Mouse (Mus musculus): ENCODE data around the gene Mmp19.

- TF ChIP-seq CTCF (IDR thresholded peaks at IDR 0.05; ENCODE audit: low read depth) (no peak), EP300 (IDR thresholded peaks at IDR 0.05; ENCODE audit: low read depth) (no peak)
Observed at GRCm38 (mm10) chr10:128746972-128747645, 43.6 kb upstream of the Mmp19 start.
